Mouse (Mus musculus) urinary bladder, postnatal 36 days (tissue): Measurements from ENCODE around the gene Plcg2.

Experiments
- DNase-seq, 2 experiments: peaks; one replicate each; pipeline ENCODE4 v3.0.0; 2022; ENCODE audit warnings: low spot score in 2 of 2, mixed read lengths in 1 of 2

The Plcg2 gene

DNA sequence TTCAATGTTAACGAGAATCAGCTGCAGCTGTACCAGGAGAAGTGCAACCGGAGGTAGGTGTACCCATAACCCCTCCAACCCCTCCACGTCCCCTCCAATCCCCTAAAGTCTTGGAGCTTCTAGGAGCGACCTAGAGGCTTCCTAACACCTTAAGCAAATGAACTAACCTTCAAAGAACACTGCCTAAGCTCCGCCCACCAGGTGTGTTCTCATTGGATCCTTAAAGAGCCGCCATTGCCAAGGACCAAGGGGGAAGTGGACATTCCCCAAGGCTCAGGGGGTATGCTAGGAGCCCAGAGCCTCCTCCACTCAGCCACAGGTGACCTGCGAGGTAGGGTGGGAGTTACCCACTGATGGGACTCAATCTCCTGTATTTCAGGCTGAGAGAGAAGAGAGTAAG is 136.3 kb downstream of the Plcg2 start:
- DNase-seq, result no peak

GRCm38 (mm10) chr8:117637462-117637861 is 139.4 kb downstream of the Plcg2 start:
- no peak for DNase-seq

GRCm38 (mm10) chr8:117639631-117640030 is 141.5 kb downstream of the Plcg2 start:
- no peak for DNase-seq

- peak in 1 of 2 experiments; percentile 9 for DNase-seq
Measured at GRCm38 (mm10) chr8:117645486-117645885, 147.4 kb downstream of the Plcg2 start.

GRCm38 (mm10) chr8:117646020-117646419 is 147.9 kb downstream of the Plcg2 start:
- DNase-seq, result peak; percentile 60 to 67

DNA sequence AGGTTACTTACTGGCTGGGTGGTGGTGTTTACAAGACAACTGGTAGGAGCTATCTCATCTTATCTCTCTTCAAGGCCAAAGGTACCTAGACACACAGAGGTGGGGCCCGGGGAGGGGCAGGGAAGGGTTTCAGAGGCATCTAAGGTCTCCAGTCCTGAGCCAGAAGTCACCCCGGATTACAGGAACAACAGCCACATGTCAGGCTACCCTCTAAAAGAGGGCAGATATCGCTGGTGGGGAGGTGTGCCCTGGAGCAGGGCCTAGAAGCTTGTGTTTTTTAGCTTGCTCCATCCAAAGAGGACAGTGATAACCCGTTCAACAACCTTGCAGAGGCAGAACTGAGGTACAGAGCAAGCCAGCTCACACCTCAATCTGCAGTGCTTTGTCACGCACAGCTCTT is 148.3 kb downstream of the Plcg2 start:
- DNase-seq, result peak; percentile 57 to 61

- no peak for DNase-seq
Measured at GRCm38 (mm10) chr8:117652318-117652717, 154.2 kb downstream of the Plcg2 start.

DNA sequence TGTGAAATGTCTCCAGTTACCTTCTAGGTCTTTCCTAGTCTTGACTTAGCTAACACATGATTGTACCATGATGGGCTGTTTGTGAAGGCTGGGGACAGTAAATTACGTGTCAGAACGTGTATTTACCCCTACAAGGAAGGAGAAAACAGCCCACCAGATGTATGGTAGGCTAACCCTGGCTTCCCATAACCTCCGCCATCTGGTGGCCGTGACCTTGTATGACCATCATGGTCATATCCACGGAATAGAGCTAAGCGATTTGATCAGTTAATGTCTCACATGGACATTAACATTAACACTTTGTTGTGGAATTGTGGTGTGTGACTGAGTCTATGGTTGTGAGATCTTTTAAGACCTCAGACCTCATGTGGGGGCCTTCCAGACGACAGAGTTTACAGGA is 160.9 kb downstream of the Plcg2 start:
- DNase-seq, result no peak

DNA sequence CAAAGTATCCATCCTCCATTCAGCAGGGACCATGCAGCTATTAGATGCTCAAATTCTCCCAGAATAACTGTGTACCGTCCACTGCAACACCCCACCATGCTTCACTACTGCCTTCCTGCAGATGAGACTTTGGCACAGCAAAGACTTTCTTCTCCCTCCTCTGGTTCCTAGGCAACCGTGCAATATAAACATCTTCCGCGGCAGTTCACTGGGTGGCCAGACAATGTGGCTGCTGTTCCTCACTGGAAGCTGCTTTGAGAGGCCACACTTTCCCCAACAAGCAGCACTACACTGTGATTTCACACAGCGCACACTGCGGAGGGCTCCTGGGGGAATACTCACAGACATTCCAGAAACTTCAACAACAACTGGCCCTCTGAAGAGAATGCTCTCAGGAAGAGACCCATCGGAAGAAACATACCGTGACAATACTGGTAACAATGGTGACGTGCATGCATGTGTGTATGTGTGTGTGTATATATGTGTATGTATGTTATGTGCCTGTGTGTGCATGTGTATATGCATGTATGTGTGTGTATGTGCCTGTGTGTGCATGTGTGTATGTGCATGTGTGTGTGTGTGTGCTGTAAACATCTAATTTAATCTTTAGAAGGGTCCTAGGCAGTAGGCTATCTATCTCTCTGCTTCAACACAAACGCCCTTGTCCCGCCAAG is 162.4 kb downstream of the Plcg2 start:
- no peak for DNase-seq

DNA sequence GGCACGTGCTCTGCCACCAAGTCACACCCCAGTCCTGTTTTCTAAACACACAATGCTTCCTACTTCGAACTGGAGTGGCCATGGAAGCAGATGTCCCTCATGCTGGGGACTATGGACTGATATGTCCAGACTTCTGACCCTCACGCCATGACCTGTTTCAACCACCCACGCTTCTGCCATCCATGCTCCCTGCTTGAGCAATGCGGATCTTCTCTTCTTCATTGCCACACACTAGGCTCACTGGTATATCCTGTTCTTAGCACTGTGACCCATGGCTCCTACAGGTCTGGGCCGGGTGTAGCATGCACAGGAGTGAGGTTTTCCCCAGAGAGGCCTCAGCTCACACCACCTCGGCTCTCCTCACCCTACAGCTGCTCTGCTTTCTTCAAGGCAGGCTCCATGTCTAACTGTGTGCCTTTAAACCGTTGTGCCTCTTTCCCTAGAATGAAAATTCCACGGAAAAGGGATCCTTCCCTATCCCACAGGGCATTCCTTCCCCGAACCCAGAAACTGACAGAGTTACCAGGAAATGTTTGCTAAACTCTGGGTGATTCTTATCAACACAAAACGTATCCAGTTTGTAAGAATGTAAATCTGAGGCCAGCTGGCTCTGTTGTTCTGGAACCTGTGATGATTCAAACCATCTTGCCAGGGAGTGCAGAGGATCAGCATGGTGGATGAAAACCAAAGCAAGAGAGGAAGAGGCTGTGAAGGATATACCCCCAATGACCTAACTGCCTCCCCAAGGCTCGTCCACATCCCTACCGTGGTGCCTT is 169.4 kb downstream of the Plcg2 start:
- peak; percentile 31 to 35 for DNase-seq

DNA sequence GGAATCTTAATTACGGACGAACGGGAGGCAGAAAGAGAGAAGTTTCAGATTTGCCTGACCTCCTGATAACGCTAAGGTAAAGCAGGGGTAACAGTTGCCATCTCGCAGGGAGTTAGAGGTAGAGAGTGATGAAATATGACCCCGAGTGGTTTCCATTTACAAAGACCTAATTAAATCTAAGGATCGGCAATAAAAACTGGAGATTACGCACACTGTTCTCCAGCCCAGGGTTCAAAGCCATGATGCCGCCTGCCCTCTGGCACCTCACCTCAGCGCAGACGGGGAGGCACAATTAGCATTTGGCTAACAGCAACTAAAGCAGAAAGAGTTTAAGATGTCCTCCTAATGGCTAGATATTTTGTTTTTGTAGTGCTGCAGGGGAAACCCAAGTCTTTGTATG is 172.4 kb downstream of the Plcg2 start:
- DNase-seq, result no peak

GRCm38 (mm10) chr8:117672558-117672957 is 174.5 kb downstream of the Plcg2 start:
- DNase-seq, result no peak

DNA sequence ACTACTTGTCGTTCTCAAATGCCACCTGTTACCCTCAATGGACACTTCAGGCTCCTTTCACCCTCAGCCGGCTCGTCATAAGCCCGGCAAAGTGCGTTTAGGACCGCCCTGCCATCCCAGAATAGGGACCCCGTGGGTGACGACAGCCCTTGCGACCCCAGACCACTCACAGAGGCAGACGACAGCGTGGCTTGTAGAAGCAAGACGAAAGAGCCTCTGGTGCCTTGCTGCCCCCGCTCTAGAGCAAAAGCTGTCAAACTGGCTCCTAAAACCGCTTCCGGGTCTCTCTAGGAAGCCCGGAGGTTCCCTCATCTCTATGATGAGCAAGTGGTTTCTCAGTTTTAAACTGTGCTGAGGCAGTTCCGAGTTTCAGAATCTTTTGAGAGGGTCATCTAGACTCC is 175.3 kb downstream of the Plcg2 start, which contains the start of gene Sdr42e1:
Sdr42e1 (minus strand) TSS at position 260 of the 401 bp plus-strand sequence.
- DNase-seq, result peak; percentile 50 to 65

DNA sequence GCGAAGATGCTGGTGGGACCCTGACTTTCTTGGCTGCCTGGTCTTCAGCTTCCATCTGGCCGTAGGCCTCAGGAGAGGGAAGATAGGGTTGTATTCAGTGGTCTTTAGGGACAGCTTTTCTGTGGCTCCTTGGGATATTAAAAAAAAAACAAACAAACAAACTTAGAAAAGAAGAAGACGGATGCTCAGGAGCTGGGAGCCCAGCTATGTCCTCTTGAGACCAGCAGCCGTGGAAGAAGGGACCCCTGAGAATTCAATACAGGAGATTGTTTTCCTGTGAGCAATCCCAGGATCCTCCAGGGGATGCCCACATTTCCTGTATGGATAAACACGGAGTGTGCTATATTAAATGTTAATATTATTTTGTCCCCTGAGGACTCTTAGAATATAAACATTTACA is 177.1 kb downstream of the Plcg2 start:
- DNase-seq, result no peak

- DNase-seq, result no peak
Measured at GRCm38 (mm10) chr8:117676460-117676859, 178.4 kb downstream of the Plcg2 start.

- DNase-seq, result no peak
Measured at GRCm38 (mm10) chr8:117677011-117677410, 178.9 kb downstream of the Plcg2 start.

- no peak for DNase-seq
Measured at GRCm38 (mm10) chr8:117678650-117679049, 180.6 kb downstream of the Plcg2 start.

DNA sequence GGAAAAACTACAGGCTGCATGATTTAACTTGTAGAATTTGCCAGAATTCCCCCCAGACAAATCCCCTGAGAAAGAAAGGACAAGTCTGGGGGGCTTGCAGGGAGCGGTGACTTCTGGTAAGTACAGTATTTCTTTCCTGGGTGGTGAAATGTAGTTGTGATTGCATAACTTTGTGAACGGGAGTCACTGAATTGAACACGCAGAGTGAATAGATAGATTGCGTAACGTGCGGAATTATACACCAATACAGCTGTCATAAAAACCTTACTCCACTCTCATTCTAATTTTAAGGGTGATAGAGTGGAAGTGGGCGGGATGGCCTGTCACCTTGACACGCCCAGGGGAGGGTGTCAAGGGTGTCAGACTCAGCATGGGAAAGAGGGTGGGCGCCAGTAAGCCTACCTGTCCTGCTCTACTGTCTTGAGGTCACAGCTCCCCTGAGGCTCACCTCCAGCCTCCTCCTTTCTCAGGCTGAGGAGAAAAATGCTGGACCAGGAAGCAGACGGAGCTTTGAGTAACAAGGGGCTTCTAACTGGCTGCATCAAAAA is 185.9 kb downstream of the Plcg2 start:
- DNase-seq, result no peak

- no peak for DNase-seq
Measured at GRCm38 (mm10) chr8:117684504-117684903, 186.4 kb downstream of the Plcg2 start.
